Mouse (Mus musculus) granulocyte monocyte progenitor cell, adult 5-6 weeks (primary cell): ENCODE data around the gene Pfkfb3. TPM values are rescaled to one million over a fixed set of nuclear protein-coding genes. Genes with fewer than 3 reads are reported as not detected.

Source experiments
- ATAC-seq: replicated peaks from 2 replicates; pipeline ENCODE4 v1.8.0; 2016; ENCODE audit warnings: mild to moderate bottlenecking, moderate TSS enrichment, inconsistent platforms; ENCODE audit not compliant: poor library complexity, severe bottlenecking
- total RNA-seq, 2 experiments: library from RNA; stranded (forward) in 1 of 2; stranded (reverse) in 1 of 2; fragments of 200-712, 200-1000 nt in 1 of 2; fragments of >200 nt in 1 of 2; fragmentation: Nextera tagmentation in 1 of 2; gene quantifications; 2 replicates each; pipeline ENCODE4 v1.2.3; 2014 to 2017

Gene Pfkfb3
- total RNA-seq (2014; fragmentation: Nextera tagmentation): 44.8 and 74.9 TPM in 2 replicates
- total RNA-seq (2017): 43.8 and 44.8 TPM in 2 replicates

DNA sequence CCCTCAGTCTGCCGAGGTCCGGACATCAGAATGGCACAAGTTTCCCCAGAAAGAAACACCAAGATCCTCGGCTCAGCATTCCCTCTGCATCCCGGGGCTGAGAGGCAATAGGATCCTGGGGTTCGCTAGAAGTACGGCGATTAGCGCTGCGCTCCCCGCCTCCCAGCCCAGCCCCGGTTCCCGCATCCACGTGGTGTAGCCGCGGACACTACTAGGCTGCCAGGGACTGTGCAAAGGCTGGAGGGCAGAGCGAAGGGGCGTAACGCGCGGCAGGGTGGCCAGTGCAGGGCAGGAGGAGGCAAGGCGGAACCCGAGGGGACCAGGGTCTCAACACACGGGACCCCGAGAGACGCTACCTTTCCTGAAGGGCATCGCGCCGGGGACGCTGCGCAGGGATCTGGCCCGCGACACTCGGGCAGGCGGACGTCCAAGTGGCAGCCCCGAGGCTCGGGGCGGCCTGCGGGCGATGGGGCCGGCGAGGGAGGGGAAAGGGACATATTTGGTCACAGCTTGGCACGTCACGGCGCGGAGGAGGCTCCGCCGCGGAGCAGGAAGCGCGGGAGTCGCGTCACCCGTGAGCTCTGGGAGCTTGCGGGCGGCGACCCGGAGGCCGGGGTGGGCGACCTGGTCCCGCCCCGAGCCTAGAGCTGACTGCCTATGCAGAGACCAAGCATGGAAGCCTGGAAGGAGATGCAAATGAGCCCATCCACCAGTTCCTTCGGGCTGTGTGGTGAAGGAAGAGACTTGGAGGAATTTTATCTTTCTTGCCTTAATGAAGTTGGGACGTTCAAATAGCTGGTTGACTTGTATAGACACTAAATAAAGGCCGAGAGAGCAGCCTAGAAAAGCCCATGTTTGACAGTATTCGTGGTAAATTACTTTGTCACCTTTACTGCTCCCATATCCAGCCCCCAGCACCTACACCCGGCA lies at the start of gene Pfkfb3:
TSS of gene Pfkfb3 (minus strand) at position 607 of the 930 bp plus-strand sequence.
- ATAC-seq: peak; percentile 90

DNA sequence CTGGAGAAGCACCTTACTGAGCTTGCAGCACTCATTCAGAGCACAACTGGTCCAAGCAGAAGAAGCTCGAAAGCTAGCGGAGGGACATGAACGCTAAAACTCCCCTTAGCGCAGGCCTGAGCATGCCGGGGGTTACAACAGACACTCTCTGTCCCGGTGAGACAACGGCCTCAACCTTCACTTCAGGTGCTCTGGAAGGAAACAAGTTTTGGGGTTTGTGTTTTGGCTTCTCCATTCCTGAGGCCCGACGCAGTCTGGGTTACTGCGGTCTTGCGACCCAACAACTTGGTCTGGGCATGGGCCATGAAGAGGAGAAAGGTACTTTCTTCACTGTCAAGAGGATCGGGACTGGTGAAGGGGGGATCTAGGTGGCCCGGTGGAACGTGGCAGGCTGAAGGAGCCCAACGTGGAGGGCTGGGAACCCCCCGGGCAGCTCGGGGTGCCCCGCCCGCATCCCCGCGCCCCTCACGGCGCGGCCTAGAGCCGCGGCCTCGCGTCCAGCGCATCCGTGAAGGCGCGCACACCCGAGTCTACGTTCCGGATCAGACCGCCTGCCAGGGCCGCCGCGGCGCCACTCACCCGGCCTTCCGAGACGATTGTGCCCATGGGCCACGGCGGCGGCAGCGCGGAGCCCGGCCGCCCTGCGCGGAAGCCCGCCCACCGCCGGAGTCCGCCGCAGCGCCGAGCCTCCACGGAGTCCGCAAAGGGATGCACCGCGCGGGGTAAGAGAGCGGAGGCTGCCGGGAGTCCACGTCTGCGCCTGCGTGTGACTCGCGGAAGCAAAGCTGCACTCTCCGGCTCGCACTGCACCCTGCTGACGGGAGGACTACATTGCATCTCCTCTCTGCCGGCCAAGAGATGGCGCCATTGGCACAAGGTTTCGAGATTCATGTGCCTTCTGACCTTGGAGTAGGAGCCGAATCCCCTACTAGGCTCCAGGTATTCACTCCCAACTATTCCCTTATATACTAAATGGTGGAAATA lies 48.9 kb upstream of the Pfkfb3 start:
- ATAC-seq: peak; percentile 99

DNA sequence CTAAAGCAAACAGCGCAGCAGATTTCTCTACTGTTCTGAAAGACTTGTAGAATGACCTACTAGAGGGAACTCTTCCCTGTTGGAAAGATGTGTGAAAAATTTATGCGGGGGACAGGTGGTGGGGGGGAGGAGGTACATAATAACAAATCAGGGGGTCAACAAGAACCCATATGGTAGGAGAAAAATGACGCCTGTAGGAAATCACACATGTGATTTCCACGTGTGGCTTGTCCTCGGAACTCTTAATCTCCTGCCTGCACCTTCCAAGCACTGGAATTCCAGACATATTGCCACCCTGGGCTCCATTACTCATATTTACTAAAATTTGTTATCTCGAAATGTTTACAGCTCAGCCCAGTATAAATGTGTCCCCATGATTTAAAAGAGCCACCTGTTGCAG lies 47.9 kb upstream of the Pfkfb3 start:
- no peak for ATAC-seq

DNA sequence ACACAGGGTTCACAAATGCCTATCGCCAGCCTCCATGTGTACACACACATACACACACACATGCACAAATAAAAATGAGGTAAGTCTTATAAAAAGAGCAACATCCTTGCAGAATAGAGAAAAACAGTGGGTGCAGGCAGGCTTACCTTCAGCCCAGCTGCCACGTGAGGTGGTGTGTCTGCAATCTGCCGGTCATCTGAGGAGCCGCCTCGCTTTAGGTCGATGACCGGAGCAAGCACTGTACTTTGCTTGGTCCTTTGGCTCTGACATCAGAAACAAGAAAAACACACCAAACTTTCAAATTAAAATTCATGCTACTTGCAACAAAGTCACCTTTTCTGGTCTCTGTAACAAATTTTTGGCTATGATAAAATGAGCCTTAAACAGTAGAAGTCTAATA lies 44.0 kb upstream of the Pfkfb3 start:
- ATAC-seq: no peak

DNA sequence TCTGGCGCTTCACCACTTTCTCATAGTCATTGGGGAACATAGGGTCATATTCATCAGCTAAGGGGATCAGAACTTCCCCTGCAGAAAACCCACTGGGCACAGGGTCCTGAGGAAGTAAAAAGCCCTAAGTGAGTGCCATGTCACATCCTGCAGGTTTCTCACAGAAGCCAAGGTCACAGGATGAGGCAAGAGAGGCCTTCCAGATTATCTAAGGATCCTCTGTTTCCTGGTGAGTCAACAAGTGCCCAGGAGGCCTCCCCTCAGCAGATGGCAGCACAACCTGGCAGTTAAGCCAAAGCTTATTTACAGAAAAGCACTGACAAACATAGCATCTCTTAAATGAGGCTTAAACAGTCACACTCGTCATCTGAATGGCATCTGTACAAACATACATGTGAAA lies 42.8 kb upstream of the Pfkfb3 start:
- peak; percentile 89 for ATAC-seq

DNA sequence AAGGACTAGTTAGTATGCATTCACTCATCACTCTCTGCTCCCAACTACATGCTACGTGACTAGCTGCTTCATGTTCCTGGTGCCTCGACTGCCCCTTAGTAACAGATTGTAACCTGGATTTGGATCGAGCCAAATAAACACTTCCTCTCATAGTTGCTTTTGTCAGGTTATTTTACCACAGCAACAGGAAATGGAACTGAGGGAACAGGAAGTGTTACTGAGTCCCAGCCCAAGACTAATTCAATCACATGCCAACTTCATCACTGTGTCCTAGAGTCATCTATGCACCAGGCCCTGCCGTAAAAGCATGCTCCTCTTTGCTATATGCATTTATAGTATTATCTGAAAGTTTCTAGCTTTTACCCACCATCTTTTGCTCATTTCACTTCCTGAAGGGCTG lies 34.1 kb upstream of the Pfkfb3 start:
- peak; percentile 58 for ATAC-seq

DNA sequence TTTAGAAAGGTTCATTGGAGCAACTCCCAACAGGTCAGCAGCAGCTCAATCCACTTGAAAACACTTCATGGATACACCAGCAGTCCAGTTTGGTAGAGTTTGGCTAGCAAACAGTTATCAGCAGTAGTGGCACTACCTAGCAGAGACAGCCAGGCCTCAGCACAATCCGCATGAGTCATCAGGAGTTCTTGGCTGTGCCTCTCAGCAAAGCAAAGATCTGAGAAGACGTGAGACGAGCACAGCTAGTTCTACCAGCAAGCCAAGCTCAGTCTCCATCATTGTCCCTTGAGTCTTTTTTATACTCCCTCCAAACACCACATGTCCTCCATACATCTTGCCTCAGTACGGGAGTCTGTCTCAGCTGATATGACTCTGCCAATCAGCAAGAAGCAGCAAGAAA lies 25.5 kb upstream of the Pfkfb3 start:
- ATAC-seq: no peak

DNA sequence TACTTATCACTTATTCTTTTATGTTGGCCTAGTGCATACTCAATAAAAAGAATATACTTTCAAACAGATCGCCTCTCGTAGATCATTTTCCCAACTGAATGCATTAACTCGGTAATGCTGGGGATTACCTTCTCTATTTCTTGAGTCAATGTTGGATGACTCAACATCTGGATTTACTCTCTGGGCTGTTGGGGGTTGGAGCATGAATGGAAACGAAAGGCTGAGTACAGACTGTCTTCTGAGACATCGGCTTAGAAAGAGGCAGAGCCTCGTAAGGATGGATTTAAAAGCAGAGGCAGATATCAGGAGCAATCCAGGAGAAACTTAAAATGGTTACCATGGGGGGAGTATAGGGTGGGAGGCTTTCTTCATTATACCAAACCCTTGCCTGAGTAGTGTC lies 24.3 kb upstream of the Pfkfb3 start:
- no peak for ATAC-seq

DNA sequence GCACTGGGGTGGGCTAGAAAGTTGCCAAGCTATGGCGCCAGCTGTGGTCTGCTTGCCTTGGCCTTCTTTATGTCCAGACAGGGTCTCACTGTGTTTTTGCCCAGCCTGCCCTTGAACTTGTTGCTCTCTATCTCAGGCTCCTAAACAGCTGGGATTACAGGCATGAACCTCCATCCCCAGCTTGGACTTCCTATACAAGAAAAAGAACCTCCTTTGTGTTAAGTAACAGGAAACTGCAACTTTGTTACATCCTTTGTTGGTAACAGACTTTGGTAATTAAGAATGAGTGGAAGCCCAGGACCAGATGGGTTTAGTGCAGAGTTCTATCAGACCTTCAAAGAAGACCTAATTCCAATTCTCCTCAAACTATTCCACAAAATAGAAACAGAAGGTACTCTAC lies 19.8 kb upstream of the Pfkfb3 start:
- ATAC-seq: peak; percentile 59

DNA sequence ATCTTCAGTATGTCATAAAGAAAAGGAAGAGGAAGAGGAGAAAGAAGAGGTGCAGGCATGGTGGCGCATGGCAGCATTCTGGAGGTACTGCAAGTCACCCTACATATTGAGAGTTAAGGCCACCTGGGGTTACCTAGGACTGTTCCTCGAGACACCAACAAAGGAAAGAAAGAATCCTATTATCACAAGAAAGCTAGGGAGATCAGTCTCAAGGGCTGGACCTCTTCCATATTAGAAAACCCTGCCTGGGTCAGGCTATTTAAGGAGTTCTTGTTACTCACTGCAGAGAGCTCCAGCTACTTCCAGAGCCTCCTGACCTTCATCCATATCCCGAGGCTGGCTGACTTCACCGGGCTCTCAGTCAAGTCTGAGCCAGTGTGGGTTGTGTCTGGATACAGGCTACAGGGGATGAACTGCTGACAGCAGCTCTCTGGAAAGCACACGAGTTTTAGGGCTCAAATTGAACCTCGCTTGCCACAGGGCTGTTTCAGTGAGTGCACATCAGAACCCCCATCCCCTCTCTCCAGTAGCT lies 17.2 kb upstream of the Pfkfb3 start:
- ATAC-seq: peak; percentile 20; the same call in 1 of the 2 replicates

DNA sequence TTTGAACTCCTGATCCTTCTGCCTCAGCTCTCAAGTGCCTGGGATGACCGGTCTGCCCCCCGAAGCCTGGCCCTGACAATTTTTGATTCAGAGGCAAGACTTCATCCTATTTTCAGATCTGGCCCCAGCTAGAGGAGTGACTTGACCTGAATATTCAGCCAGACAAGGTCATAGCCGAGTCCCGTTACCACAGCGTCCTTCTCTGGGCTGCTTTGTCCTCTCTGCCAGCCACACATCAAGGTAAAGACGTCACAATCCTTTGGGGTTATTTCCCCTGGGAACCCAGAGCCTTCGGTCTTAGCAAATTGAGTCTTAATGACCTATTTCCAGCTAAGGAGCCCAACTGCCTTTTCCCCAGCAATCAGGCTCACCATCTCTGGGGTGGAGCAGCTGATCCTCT lies 14.6 kb upstream of the Pfkfb3 start:
- ATAC-seq: no peak

DNA sequence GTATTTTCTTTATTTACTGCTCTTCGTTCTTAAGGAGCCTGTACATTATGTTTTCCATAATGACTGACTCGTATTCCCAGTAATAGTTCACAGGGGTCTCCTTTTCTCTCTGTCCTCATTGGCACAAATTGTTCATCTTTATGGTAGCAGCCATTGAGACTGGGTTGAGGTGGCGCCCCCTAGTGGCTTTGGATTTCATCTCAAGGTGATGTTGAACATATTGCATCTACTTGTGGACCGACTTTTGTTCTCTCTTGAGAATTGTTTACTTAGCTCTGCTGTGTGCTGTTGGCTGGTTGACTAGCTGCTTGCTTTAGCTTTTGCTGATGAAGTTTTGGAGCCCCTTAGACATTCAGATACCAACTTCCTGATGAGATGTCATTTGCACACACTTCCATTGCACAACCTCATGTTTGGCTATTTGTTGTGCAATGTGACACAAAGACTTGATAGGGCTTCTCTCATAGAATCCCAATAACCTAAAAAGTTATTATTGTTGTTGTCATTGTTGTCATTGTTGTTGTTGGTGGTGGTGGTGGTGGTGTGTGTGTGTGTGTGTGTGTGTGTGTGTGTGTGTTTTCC lies 14.0 kb upstream of the Pfkfb3 start:
- ATAC-seq: peak; percentile 76

DNA sequence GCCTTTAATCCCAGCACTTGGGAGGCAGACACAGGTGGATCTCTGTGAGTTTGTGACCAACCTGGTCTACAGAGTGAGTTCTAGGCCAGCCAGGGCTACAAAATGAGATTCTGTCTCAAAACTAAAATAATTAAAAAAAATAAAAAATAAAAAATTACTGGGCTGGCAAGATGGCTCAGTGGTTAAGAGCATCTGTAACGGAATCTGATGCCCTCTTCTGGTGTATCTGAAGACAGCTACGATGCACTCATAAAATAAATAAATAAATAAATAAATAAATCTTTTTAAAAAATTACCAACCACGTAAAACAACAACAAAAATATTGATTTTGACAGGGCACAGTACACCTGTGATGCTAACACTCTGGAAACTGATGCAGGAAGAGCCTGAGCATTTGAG lies 13.0 kb upstream of the Pfkfb3 start:
- ATAC-seq: no peak

DNA sequence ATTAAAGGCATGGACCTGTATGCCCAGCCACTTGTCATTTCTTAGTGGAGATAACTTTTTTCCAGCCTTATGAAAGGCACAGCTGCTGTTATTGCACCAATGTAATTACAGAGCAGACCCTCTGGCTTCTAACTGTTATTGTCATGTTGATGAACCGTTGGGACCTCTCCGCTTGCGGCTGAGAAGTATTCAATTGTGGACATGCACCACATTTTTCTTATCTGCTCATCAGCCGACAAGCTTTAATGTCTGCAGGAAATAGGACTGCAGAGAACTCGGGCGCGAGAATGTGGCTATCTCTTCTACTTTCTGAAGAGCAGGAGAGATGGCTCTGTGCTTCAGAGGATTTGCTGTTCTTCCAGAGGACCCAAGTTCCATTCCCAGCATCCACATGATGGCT lies 12.4 kb upstream of the Pfkfb3 start:
- no peak for ATAC-seq

DNA sequence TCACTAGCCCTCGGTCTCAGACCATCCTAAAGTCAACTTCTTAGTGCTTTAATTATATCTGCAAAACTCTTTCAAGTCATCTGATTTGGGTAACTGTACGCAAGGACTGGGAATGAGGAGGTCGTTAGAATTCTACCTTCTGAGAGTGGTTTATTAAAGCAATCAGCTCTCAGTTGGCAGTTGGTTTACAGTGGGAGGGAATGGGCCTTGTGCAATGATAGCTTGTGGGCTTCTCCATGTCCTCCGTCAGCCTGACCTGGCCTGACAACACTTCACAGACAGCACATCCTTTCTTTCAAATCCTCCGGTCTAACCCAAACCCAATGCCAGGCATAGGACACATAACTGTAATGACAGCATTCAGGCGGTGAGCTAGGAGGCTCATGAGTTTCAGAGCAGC lies 10.9 kb upstream of the Pfkfb3 start:
- peak; percentile 51 for ATAC-seq

DNA sequence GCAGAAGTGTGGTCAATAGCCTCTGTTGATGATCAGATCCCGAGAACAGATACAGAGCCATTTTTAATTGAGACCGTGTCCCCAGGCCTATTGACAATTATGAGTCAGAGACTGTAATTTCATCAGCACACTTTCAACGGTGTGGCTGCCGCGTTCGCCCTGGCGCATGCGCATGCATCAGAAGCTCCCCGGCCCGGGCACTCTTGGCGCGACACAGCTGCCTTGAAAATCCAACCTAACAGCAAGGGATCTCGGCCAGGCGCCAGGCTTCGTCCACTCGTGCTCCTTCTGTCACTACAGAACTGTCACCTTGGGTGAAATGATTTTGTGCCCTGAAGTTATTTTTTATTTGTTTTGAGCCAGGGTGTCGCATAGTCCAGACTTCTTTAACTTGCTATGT lies 9.4 kb upstream of the Pfkfb3 start:
- no peak for ATAC-seq

DNA sequence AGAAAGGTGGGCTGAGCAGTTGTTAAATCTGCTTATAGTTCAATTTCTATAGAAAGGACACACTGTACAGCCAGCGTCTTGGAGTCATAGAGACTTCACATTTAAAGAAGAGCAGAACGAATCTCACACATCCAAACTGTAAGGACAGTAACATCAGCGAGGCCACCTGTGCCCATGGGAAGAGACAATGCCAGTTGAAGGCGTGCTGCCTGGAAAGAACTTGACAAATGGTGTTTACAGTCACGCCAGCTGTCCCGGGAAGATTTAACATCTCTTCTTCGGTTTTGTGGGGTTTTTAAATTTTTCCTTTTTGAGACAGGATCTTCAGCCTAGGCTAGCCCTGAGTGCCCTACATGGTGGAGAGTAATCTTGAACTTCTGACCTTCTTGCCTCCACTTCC lies 4.8 kb upstream of the Pfkfb3 start:
- ATAC-seq: no peak

DNA sequence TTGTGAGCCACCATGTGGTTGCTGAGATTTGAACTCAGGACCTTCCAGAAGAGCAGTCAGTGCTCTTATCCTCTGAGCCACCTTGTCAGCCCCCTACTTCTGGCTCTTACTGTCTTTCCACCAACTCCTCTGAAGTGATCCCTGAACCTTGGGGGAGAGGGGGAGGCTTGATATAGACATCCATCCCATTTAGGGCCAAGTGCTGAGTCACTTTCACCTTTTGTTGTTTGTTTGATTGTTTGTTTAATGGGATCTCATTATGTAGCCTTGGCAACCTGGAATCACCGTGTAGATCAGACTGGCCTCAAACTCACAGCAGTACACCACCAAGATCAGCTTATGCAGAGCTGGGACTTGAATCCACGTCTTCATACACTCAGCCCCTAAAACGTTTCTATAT lies 3.4 kb upstream of the Pfkfb3 start:
- no peak for ATAC-seq

DNA sequence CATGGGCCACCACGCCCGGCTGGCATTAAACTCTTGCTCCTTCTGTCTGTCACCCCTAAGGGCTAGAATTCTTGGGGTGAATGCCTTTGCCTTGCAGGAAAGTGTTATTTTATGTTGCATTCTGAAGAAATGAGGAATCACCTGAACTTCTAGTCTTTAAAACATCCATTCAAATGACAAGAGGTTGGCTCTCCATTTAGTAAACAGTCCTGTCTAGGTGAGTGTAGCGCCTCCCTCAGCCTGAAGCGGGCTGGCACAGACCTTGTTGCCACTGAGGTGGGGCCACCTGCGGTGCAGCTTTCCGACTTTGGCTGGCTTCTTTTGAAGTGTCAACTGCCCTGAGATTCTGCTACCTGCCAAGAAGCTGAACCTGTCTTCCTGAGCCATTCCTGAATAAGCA lies 1.4 kb upstream of the Pfkfb3 start:
- no peak for ATAC-seq

DNA sequence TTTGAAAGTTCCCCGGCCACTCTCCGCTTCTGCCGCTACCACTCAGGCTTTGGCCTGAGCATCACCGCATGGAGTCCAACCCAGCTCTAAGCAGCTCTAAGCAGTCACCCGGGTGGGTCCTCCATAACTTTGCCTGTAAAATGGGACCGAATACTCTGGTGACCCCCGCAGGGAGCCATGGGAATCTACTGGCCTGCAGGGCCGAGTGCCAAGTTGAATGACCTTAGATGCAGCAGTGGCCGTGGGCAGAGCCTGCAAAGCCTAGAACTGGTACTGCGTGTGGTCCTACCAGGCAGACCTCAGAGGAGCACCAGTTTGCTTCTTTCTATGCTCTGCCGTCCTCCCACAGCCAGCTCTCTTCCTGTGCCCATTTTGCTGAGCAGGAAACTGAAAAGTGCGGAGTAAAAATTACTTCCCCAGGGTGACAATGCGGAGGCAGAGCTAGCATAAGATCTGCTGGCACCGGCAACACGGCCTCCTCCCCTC lies 868 bp downstream of the Pfkfb3 start:
- peak; percentile 5 for ATAC-seq
